Mouse (Mus musculus) cerebellum, adult 18-20 months (tissue): ENCODE results near the gene Nprl3.
"Not testable (repeated sequence)": the region's sequence is repeated elsewhere in the genome, so short reads cannot be mapped to it uniquely, and the experiment has no call there.

Experiments used
- DNase-seq, 2 experiments: peaks; one replicate each; pipeline ENCODE4 v3.0.0; 2021

The Nprl3 gene

DNA sequence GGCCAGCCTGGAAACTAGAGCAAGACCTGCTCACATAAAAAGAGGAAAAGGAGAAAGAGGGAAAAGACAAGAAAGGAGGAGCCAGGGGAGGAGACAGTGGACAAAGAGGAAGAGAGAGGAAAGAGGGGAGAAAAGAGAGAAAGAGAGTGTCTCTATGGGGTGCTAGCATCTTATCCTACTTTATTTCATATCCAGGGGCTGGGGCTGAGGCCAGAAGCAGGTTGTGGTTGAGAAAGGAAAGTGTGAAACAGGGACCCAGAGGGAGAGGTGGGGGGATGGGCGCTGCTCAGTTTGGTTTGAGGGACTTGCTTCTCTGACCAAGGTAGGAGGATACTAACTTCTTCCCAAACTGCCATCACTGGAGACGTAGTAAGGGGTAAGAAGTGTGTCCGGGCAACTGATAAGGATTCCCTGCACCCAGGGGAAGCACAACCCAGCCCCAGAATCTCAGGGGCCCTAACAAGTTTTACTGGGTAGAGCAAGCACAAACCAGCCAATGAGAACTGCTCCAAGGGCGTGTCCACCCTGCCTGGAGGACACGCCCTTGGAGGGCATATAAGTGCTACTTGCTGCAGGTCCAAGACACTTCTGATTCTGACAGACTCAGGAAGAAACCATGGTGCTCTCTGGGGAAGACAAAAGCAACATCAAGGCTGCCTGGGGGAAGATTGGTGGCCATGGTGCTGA, 15.7 kb upstream of the Nprl3 start, which contains the start of gene Hba-a1:
Gene Hba-a1 (plus strand): TSS at position 421 of the 687 bp plus-strand sequence.
- DNase-seq = not testable (repeated sequence)

GRCm38 (mm10) chr11:32281416-32282144, 14.1 kb upstream of the Nprl3 start:
- DNase-seq = no peak

- DNase-seq = no peak
Observed at GRCm38 (mm10) chr11:32280646-32281045, 13.1 kb upstream of the Nprl3 start.

- no peak for DNase-seq
Observed at GRCm38 (mm10) chr11:32278458-32278957, 11.0 kb upstream of the Nprl3 start.

GRCm38 (mm10) chr11:32277736-32278457, 10.4 kb upstream of the Nprl3 start:
- no peak for DNase-seq

GRCm38 (mm10) chr11:32276347-32276746, 8.8 kb upstream of the Nprl3 start, which contains the start of gene Hba-x:
Gene Hba-x, plus strand, starts transcription at chr11:32276400.
- DNase-seq = no peak

DNA sequence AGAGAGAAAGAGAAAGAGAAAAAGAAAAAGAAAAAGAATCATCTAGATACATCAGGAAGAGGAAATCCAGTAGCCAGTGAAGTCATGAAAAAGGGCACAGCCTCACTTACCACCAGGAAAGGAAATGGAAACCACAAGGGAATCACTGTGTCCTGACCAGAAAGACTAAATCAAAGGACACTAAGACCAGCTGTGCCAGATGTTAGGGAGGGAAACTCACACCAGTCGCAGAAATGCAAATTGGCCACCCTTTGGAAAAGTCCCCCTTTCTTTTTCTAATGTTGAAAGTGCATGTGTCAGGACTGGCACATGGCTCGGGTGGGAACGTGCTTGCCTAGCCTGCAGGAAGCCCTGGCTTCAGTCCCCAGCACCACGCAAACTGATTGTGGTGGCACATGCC, 3.7 kb upstream of the Nprl3 start:
- DNase-seq = no peak

- no peak for DNase-seq
Observed at GRCm38 (mm10) chr11:32268952-32269351, 1.4 kb upstream of the Nprl3 start.

DNA sequence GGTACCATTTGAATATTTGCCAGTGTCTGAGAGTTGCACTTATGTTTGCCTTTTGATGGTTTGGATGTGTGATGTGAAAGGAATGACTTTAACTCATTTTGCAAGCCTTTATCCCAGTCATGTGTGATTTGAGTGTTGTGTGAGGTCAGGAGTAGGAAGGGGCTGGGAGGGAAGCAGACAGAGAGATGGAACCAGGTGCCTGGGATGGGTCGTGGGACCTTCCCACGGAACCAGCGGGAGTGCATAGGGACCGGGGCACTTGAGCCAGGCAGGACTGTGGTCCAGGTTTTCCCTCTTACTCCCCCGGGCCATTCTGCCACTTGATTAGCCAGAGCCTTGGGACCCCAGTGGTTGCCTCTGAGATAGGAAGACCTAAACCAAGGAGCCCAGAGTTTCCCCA, 457 bp upstream of the Nprl3 start:
- DNase-seq = peak in 1 of 2 experiments; percentile 22

DNA sequence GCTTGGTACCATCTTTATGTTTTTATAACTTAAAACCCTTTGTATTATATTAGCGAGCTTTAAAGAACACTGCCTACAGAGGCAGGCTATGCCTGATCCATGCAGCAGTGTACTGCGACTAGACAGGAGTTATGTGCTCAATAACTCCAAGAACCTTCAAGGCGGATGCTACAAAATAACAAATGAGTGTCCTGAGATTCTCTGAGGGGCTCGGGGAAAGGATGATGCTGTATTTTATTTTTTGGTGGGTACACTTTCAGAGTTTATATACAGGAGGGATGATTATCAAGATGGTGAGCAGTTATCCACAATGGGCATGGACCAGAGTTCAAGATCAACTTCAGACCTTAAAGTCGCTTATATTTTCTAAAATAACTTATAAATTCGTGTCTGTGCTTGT, 731 bp downstream of the Nprl3 start:
- no peak for DNase-seq

DNA sequence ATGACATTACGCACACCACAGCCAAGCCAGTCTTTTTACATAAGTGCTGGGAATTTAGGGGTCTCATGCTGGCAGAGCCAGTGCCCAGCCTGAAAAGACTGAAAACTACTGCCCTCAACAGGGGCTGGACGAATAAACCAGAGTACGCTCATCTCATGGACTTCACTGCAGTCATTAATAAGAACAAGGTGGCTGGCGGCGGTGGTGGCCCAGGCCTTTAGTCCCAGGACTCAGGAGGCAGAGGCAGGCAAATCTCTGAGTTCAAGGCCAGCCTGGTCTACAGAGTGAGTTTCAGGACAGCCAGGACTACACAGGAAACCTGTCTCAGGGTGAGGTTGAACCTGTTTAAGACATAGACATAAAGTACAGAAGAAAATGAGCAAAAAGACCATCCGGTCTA, 1.3 kb downstream of the Nprl3 start:
- DNase-seq = no peak

GRCm38 (mm10) chr11:32265117-32265738, 2.3 kb downstream of the Nprl3 start:
- no peak for DNase-seq

GRCm38 (mm10) chr11:32262674-32263415, 4.7 kb downstream of the Nprl3 start:
- DNase-seq = no peak

DNA sequence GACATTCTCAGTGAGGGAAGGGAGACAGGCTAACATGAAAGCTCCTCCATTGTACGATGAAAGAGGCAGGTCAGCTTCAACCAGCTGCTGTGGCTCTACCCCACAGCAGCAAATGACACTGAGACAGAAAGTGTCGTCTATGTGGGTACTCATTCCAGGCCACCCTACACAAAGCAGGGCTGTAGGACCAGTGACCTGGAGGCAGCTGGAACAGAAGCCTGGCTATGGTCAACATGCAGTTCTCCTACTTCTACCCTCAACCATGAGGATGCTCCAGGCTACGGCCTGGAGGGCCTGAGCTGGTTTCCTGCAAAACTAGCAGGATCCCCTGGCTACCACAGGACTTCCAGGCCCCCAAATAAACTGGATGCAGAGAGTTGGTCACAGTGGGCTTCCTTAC, 10.9 kb downstream of the Nprl3 start:
- DNase-seq = no peak

GRCm38 (mm10) chr11:32256146-32256545, 11.4 kb downstream of the Nprl3 start:
- DNase-seq = no peak

DNA sequence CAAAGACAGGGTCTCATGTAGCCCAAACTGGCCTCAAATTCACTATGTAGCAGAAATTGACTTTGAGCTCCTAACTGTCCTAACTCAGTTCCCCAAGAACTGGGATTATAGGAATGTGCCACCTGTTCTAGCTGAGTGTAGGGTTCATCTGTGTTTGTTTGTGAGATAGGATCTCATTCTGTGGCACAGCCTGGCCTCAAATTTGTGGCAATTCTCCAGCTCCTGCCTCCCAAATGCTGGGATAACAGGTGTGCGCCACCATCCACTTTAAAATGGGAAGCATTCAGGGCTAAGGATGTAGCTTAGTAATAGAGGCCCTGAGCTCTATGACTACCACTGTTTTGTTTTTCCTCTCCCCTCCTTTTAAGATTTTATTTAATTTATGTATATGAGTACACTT, 14.4 kb downstream of the Nprl3 start:
- DNase-seq = peak; percentile 26 to 59

DNA sequence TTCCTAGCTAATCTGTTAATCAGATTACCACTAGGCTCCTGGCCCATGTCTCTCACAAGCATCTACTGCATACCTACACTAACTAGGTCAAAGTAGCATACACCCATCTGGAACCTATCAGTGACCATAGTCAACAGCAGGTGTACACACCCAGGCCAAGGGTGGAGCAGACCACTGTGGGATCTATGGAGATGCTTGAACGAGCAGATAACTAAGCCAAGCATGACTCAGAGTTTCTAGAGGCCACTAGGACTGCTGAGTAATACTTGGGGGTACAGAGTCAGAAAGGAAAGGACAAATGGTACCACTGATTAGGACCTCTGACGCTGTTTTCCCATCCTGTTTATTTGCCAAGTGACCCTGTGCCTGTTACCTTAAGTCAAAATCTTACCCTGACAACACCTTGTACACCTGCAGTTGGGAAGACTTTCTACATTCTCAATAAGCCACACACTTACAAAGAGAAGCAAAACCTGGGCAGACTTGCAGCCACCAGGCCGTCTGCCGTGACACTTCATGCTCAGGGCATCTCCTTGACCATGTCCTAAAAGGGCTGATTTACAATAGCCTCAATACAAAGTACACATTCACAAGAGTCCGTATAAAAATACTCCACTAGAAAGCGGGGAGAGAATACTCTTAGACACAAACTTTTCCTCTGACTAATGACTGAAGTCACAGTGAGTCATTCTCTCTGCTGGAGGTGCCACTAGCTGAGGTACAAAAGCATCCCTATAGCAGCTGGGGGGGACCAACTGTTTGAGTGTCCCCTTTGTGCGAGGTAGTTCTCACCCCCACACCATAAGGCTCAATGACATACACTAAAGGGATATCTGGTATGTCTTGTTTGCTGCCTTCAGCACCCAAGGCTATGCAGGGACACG, 16.4 kb downstream of the Nprl3 start:
- DNase-seq = no peak

DNA sequence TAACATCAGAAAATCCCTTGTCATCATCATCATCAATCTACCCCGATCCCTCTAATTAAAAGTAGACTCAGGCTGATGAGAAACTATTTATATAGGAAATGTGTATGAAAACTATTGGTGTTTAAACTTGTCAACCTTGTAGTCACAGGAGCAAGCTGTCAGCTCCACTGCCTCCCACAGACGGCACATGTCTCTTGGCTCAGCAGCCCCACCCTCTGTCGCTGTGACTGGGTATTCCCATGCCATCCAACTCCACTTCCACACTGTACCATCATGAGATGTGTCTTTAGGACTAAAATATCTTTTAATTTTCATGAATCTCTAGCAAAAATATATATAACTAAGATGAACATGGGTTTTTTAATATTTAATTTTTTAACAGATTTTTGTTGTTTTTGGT, 19.2 kb downstream of the Nprl3 start:
- DNase-seq = no peak

- no peak for DNase-seq
Observed at GRCm38 (mm10) chr11:32247068-32247467, 20.4 kb downstream of the Nprl3 start.

- no peak for DNase-seq
Observed at GRCm38 (mm10) chr11:32245614-32246013, 21.9 kb downstream of the Nprl3 start.

- no peak for DNase-seq
Observed at GRCm38 (mm10) chr11:32244617-32245016, 22.9 kb downstream of the Nprl3 start.
